Mouse (Mus musculus) left cerebral cortex, postnatal 10 days (tissue): ENCODE results near the gene Pprc1. TPM values are rescaled to one million over a fixed set of nuclear protein-coding genes. Genes with fewer than 3 reads are reported as not detected.

ENCODE experiments used
- DNase-seq, 2 experiments: peaks; one replicate each; pipeline ENCODE4 v3.0.0; 2021 to 2022; ENCODE audit warnings: low spot score in 2 of 2, mixed read lengths in 1 of 2; ENCODE audit errors: extremely low spot score in 1 of 2
- intact Hi-C: fragments of 180-260 bp; cut with DNase I; formaldehyde crosslinking; loops from one replicate; pipeline ENCODE4 v1.15.1; 2025
- total RNA-seq, 2 experiments: library from RNA; stranded (reverse); gene quantifications; 2 replicates each; pipeline ENCODE4 v1.2.3; 2021

Pprc1 gene
- total RNA-seq, 2 experiments from 2014 or later = 26.2 to 29.1 TPM

- intact Hi-C loops = no loop called here
- DNase-seq = no peak
Measured at GRCm38 (mm10) chr19:46091641-46092040, 47.0 kb downstream of the Pprc1 start.

- DNase-seq = no peak
- intact Hi-C loops = no loop called here
Measured at GRCm38 (mm10) chr19:46094144-46094543, 49.5 kb downstream of the Pprc1 start.

- intact Hi-C loops = no loop called here
- no peak for DNase-seq
Measured at GRCm38 (mm10) chr19:46095291-46095690, 50.6 kb downstream of the Pprc1 start.

- no peak for DNase-seq
- intact Hi-C loops = no loop called here
Measured at GRCm38 (mm10) chr19:46096396-46096795, 51.7 kb downstream of the Pprc1 start.

GRCm38 (mm10) chr19:46099561-46099960 lies 54.9 kb downstream of the Pprc1 start:
- intact Hi-C loops = no loop called here
- no peak for DNase-seq

- intact Hi-C loops = no loop called here
- DNase-seq = no peak
Measured at GRCm38 (mm10) chr19:46103437-46104186, 58.9 kb downstream of the Pprc1 start.

- intact Hi-C loops = no loop called here
- no peak for DNase-seq
Measured at GRCm38 (mm10) chr19:46104187-46104557, 59.5 kb downstream of the Pprc1 start.

- intact Hi-C loops = no loop called here
- no peak for DNase-seq
Measured at GRCm38 (mm10) chr19:46110214-46110613, 65.5 kb downstream of the Pprc1 start.

- intact Hi-C loops = no loop called here
- no peak for DNase-seq
Measured at GRCm38 (mm10) chr19:46110781-46111180, 66.1 kb downstream of the Pprc1 start.

- no peak for DNase-seq
- intact Hi-C loops = no loop called here
Measured at GRCm38 (mm10) chr19:46114617-46115016, 69.9 kb downstream of the Pprc1 start.

- DNase-seq = no peak
- intact Hi-C loops = no loop called here
Measured at GRCm38 (mm10) chr19:46119458-46119857, 74.8 kb downstream of the Pprc1 start.

GRCm38 (mm10) chr19:46120872-46121271 lies 76.2 kb downstream of the Pprc1 start:
- intact Hi-C loops = no loop called here
- no peak for DNase-seq

Other genes with a start within 250 kb of the Pprc1 start
- gene Kcnip2, start 228.8 kb upstream of the Pprc1 start, total RNA-seq = 100 to 1,000 TPM; 114 to 127 TPM
- gene Armh3, start 46.4 kb upstream of the Pprc1 start, total RNA-seq = 10 to 100 TPM; 22.9 to 24.6 TPM
- gene Hps6, start 41.4 kb upstream of the Pprc1 start, total RNA-seq = 1 to 10 TPM; 3.3 to 4.7 TPM
- 100 to 1,000 TPM in 1 of 2 experiments, 10 to 100 TPM in 1; 99.7 to 101 TPM for gene Ldb1, start 328 bp downstream of the Pprc1 start, total RNA-seq
- 10 to 100 TPM; 34.6 to 37.3 TPM for gene Nolc1, start 31.0 kb downstream of the Pprc1 start, total RNA-seq
- gene Elovl3, start 87.0 kb downstream of the Pprc1 start, total RNA-seq = not detected
- not detected for gene Pitx3, start 103.4 kb downstream of the Pprc1 start, total RNA-seq
- 100 to 1,000 TPM; 100 TPM for gene Gbf1, start 107.6 kb downstream of the Pprc1 start, total RNA-seq